Mouse (Mus musculus): ENCODE measurements around the gene Spz1.
"Not testable (repeated sequence)": the region's sequence is repeated elsewhere in the genome, so short reads cannot be mapped to it uniquely, and the experiment has no call there.

Spz1 gene

GRCm38 (mm10) chr13:92576072-92576471 is at the start of gene Spz1:
TSS of gene Spz1 (minus strand) at chr13:92576172.
- DNase-seq = no peak

GRCm38 (mm10) chr13:92616459-92616858 is 40.5 kb upstream of the Spz1 start:
- no peak for DNase-seq

GRCm38 (mm10) chr13:92615201-92615600 is 39.2 kb upstream of the Spz1 start:
- no peak for DNase-seq

- DNase-seq = no peak
These were observed 37.1 kb upstream of the Spz1 start for GRCm38 (mm10) chr13:92613094-92613493.

- DNase-seq = no peak
These were observed 35.9 kb upstream of the Spz1 start for GRCm38 (mm10) chr13:92611917-92612316.

- DNase-seq = no peak
These were observed 35.3 kb upstream of the Spz1 start for GRCm38 (mm10) chr13:92611254-92611784.

- DNase-seq = peak; percentile 93 to 95
These were observed 34.6 kb upstream of the Spz1 start, which contains the start of gene Serinc5 for GRCm38 (mm10) chr13:92610311-92611221. TSS of gene Serinc5 (plus strand) at chr13:92611091.

- peak; percentile 10 to 19 for DNase-seq
These were observed 33.7 kb upstream of the Spz1 start for GRCm38 (mm10) chr13:92609486-92610310.

- DNase-seq = not testable (repeated sequence)
These were observed 29.3 kb upstream of the Spz1 start for GRCm38 (mm10) chr13:92605306-92605705.

GRCm38 (mm10) chr13:92595424-92595823 is 19.5 kb upstream of the Spz1 start:
- no peak for DNase-seq

GRCm38 (mm10) chr13:92594907-92595306 is 18.9 kb upstream of the Spz1 start:
- DNase-seq = no peak

GRCm38 (mm10) chr13:92594481-92594880 is 18.5 kb upstream of the Spz1 start:
- no peak for DNase-seq

GRCm38 (mm10) chr13:92593731-92594396 is 17.9 kb upstream of the Spz1 start:
- DNase-seq = no peak

GRCm38 (mm10) chr13:92592786-92593635 is 17.0 kb upstream of the Spz1 start:
- DNase-seq = no peak

- no peak for DNase-seq
These were observed 16.4 kb upstream of the Spz1 start for GRCm38 (mm10) chr13:92592268-92592785.

- no peak for DNase-seq
These were observed 15.3 kb upstream of the Spz1 start for GRCm38 (mm10) chr13:92591225-92591624.

GRCm38 (mm10) chr13:92589255-92589654 is 13.3 kb upstream of the Spz1 start:
- peak; percentile 21 to 28 for DNase-seq

- DNase-seq = no peak
These were observed 12.7 kb upstream of the Spz1 start for GRCm38 (mm10) chr13:92588704-92589103.

GRCm38 (mm10) chr13:92584094-92584717 is 8.2 kb upstream of the Spz1 start:
- DNase-seq = no peak

GRCm38 (mm10) chr13:92580220-92581043 is 4.5 kb upstream of the Spz1 start:
- DNase-seq = peak; percentile 50 to 68
